In genomic region chr2:77518693-77519092, GRCm38 (mm10) we compare ENCODE assay signal across 9 mouse cellular contexts.
DNase-seq lines count a peak whose midpoint lies in the region; ATAC-seq and TF ChIP-seq lines count a peak whose summit lies in the region.
"Had no signal": no experiment of that assay in that cellular context is flagged by ENCODE, and none has a peak within 500 bp of the region (broad histone marks: within the 10 kb centered on the region; RNA-seq: fewer than 3 reads in every experiment).

No protein-coding gene starts in this region.

- peak; percentile 26 for TF ChIP-seq CTCF in forebrain, postnatal 0 days (IDR thresholded peaks at IDR 0.05; ENCODE audit: low read depth)

- H3K4me3 ChIP-seq in heart, embryonic 13.5 days = peak overlapping the region; percentile 58
- peak overlapping the region; percentile 31 for H3K4me3 ChIP-seq in forebrain, postnatal 0 days (ENCODE audit: low read depth, low read length)
- peak overlapping the region; percentile 52 for H3K4me3 ChIP-seq in limb, embryonic 10.5 days
- H3K4me3 ChIP-seq in neural tube, embryonic 12.5 days = peak overlapping the region; percentile 27; the same call in 1 of the 2 replicates

- intact Hi-C loops in heart, postnatal 14 days (cut with DNase I) = loop anchor here (10.0 kb wide), 1 partner anchor 156 kb away; no protein-coding TSS in a partner anchor

- H3K27me3 ChIP-seq in heart, embryonic 13.5 days (replicated peaks) = no peaks in the 10 kb centered on the region
- no peaks in the 10 kb centered on the region for H3K27me3 ChIP-seq in forebrain, postnatal 0 days (ENCODE audit: insufficient read depth, low read length)
- peaks cover 9% of the 10 kb centered on the region; the same call in 1 of the 2 replicates for H3K27me3 ChIP-seq in limb, embryonic 10.5 days (ENCODE audit: low read depth, poor library complexity, severe bottlenecking)
- no peaks in the 10 kb centered on the region for H3K27me3 ChIP-seq in neural tube, embryonic 12.5 days (replicated peaks)
- H3K27me3 ChIP-seq: CH12.LX had no signal

- peak overlapping the region; percentile 84 for H3K4me2 ChIP-seq in heart, embryonic 13.5 days
- H3K4me2 ChIP-seq in forebrain, postnatal 0 days (ENCODE audit: low read depth) = peak overlapping the region; percentile 54
- peak overlapping the region; percentile 60 for H3K4me2 ChIP-seq in neural tube, embryonic 12.5 days (replicated peaks)

- WGBS in heart, embryonic 13.5 days = 9% methylated on average over 8 of the region's 8 CpGs
- WGBS in forebrain, postnatal 0 days = 7% methylated on average over 8 of the region's 8 CpGs
- WGBS in limb, embryonic 10.5 days = 3% methylated on average over 8 of the region's 8 CpGs
- WGBS in neural tube, embryonic 12.5 days = 12% methylated on average over 8 of the region's 8 CpGs

- H3K9me3 ChIP-seq in heart, embryonic 13.5 days = no peaks in the 10 kb centered on the region
- no peaks in the 10 kb centered on the region for H3K9me3 ChIP-seq in forebrain, postnatal 0 days (ENCODE audit: low read length)
- H3K9me3 ChIP-seq in limb, embryonic 10.5 days (replicated peaks) = no peaks in the 10 kb centered on the region
- no peaks in the 10 kb centered on the region for H3K9me3 ChIP-seq in neural tube, embryonic 12.5 days

- DNase-seq in heart, postnatal 14 days = no peak
- DNase-seq in forebrain, postnatal 0 days = no peak
- peak; percentile 40 for DNase-seq in limb, embryonic 10.5 days (ENCODE audit: low spot score)
- no peak for DNase-seq in Muller cell, postnatal 12 days (ENCODE audit: inconsistent ontology term)
- DNase-seq in adrenal gland, adult 2 months = no peak

- H3K9ac ChIP-seq in heart, embryonic 13.5 days = peak overlapping the region; percentile 78
- H3K9ac ChIP-seq in forebrain, postnatal 0 days = no peak overlapping the region
- no peak overlapping the region for H3K9ac ChIP-seq in neural tube, embryonic 12.5 days

- H3K36me3 ChIP-seq in heart, embryonic 13.5 days = no peaks in the 10 kb centered on the region
- no peaks in the 10 kb centered on the region for H3K36me3 ChIP-seq in forebrain, postnatal 0 days (ENCODE audit: insufficient read depth)
- no peaks in the 10 kb centered on the region for H3K36me3 ChIP-seq in limb, embryonic 10.5 days
- H3K36me3 ChIP-seq in neural tube, embryonic 12.5 days = no peaks in the 10 kb centered on the region

- peaks cover 23% of the 10 kb centered on the region for H3K4me1 ChIP-seq in heart, embryonic 13.5 days
- H3K4me1 ChIP-seq in forebrain, postnatal 0 days (ENCODE audit: insufficient read depth) = peaks cover 9% of the 10 kb centered on the region
- H3K4me1 ChIP-seq in limb, embryonic 10.5 days = peaks cover 16% of the 10 kb centered on the region
- peaks cover 6% of the 10 kb centered on the region for H3K4me1 ChIP-seq in neural tube, embryonic 12.5 days

- ATAC-seq in heart, embryonic 13.5 days (ENCODE audit: extremely low read depth, insufficient number of reproducible peaks, low FRiP score, low TSS enrichment) = no peak
- no peak for ATAC-seq in forebrain, postnatal 0 days
- ATAC-seq in neural tube, embryonic 12.5 days (ENCODE audit: low FRiP score, low read depth) = no peak
- no peak for ATAC-seq in monocyte, adult 5-6 weeks (replicated peaks; ENCODE audit: insufficient number of reproducible peaks, low FRiP score, low TSS enrichment, poor library complexity, severe bottlenecking)

- H3K27ac ChIP-seq in heart, embryonic 13.5 days (replicated peaks) = 0 out of 2 replicates have a peak overlapping the region, but pooled peaks have one; percentile 32
- no peak overlapping the region for H3K27ac ChIP-seq in forebrain, postnatal 0 days (ENCODE audit: low read depth, low read length)
- no peak overlapping the region for H3K27ac ChIP-seq in limb, embryonic 10.5 days
- no peak overlapping the region for H3K27ac ChIP-seq in neural tube, embryonic 12.5 days
